Mouse (Mus musculus) embryo, embryonic 10 days (tissue): ENCODE data around the gene Map3k9.

Experiments used
- DNase-seq: peaks from one replicate; pipeline ENCODE4 v3.0.0-alpha.2; 2015; ENCODE audit warnings: low spot score

The Map3k9 gene

DNA sequence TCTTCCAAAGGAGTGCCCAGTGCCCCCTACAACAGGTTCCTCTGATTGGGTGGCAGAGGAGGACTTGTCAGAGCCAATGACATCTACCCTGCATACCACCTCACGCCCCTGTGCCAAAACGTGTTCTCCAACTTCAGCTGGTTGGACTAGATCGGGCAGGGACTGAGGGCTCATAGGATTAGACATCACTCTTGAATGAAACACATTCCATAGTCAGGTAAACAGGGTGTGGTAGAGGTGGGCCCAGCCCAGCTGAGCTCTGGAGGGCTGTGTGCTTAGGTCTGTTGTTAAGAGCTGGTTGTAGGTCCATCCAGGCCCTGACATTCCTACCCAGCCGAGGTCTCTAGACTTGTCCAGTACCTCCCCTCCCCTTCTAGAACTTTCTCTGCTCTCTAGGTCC is 68.4 kb downstream of the Map3k9 start:
- no peak for DNase-seq

DNA sequence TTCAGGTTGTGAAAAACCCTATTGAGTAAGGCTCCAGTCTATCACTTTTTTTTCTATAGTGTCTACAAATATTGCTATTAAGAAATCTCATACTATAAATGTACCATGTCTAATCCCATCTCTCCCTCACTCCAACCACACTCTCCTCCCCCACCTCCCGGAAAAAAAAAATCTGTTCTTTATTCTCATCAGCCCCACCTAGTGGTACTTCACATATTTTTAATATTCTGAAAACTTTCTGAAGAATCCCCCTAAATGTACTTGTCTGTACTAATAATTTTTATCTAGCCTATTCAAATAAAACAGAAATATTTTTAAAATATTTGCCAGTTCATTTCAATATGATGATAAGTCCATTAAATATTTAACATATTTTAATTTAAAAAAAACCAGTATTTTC is 78.1 kb downstream of the Map3k9 start:
- peak; percentile 22 for DNase-seq

GRCm38 (mm10) chr12:81698011-81698410 is 83.0 kb downstream of the Map3k9 start:
- DNase-seq: peak; percentile 12

- DNase-seq: peak; percentile 7
These were observed 89.7 kb downstream of the Map3k9 start for GRCm38 (mm10) chr12:81691177-81691730.

DNA sequence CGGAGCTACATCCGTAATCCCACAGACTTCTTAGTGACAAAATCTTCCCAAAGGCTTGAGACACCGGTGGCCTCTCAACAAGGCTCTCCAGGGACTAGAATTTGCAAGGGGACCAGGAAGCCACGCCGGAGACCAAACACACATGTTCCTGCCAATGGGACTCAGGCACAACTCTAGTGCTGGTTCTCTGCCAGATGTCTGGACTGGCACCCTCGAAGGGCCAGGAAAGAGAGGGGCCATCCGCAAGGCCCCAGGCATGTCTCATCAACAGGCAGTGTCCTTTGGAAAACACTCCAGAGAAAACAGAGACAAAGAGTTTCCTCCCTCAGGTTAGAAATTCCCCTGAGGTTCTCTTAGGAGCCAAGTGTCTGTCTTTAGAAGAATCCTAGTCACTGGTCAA is 90.2 kb downstream of the Map3k9 start:
- no peak for DNase-seq

GRCm38 (mm10) chr12:81690111-81690510 is 90.9 kb downstream of the Map3k9 start:
- DNase-seq: no peak

DNA sequence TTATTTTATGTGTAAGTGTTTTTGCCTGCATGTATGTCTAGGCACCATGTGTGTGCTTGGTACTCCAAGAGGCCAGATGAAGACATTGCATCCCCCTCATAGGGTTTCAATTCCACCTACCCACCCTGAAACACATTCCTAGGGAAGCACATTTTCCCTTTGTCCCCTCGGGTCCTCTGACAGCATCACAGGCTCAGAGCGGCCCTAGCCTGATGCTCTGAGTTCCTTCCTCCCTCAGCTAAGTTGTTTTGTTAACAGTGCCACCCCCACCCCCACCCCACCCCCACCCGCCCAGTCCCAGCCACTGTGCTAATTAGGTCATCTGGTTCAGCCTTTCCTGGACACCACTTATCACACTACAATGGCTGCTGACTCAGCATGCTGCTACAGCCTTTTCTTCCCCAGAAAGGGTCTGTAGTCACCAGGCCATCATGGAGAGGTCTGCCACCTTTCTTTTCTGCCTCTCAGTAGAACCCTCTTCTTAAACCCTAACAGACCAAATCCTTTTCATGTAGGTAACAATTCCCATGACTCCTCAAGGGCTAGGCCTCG is 91.4 kb downstream of the Map3k9 start:
- peak; percentile 21 for DNase-seq

DNA sequence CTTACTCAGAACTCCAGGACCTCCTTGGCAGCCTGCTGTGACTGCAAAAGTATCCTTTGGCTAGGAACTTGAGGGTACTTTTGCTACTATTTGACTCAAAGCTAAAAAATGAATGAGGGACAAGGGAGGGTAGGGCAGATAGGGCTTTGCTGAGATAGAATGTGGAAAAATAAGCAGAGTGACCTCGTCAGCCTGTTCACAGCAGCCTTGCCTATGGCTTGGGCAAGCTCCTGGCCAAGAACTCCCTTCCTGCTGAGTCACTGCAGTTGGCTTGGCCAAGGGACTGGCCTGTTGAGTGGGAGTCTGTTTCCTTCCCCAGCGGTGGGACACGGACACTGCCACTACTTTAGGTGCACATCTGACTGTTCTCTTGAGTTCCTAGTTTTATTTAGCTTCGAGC is 92.4 kb downstream of the Map3k9 start:
- DNase-seq: no peak

DNA sequence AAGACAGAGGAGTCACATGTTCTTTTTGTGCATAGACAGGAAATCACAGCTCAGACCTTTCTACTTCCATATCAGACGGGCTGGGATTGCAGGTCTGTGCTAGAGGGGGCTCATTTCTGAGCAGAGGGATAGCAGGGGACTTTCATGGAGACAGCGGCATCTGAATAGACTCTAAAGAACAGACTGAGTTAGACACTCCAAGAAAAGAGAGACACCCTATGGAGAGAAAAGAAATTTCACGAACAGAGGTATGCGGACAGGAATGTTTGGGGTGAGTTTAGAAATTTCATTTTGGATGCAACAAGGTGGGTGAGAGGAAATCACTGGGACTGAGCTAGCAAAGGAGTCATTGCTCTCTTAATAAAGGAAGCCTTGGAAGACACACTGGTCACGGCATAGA is 93.1 kb downstream of the Map3k9 start:
- no peak for DNase-seq

DNA sequence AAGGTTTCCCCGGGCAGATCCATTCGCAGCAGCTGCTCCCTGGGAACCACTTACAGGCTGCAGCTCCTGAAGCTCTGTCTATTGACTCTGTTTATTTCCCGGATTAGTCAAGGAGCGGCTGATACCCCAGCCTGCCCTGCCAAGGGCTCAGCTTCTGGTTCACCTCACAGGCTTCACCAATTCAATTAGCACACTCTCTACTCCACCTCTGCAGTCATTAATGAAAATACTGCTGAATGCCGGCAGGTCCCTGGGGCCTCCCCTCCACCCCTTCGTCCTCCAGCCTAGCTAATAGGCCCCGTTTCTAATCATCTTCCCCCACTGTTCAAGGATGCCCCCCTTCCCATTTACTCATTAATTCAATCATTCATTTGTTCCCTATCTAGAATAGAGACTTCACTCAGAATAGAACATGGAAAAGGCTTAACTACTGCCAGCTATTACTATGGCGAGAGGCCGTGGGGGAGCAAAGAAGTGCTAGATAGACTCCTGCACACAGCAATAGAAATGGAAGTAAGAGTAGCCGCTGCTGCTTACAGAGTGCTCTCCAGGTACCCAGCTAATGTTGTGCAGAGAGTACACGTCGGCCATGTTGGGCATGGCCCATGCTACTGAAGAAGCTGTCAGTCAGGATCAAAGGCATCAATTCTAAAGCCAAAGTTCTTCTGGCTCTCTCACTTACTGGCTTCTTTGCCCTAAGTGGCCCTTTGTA is 94.4 kb downstream of the Map3k9 start:
- no peak for DNase-seq

DNA sequence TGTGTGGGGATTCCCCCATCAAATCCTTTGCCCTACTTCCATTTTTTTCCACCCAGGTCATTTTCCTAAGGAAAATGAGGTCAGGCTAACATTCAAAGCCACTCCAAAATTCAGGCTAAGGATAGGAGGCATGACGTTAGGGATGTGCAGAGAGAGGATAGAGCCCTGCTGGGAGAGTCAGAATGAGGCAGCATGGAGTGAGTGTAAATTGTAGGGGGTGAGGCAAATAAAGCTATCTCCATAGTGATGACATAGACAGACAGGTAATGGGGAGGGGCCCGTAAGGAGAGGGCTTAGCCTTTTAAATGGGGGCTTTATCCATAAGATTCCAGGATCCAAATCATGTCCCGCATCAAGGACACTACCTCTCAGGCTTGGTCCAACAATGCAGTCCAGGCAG is 95.0 kb downstream of the Map3k9 start:
- no peak for DNase-seq

GRCm38 (mm10) chr12:81684096-81684495 is 96.9 kb downstream of the Map3k9 start:
- no peak for DNase-seq

- no peak for DNase-seq
These were observed 97.6 kb downstream of the Map3k9 start for GRCm38 (mm10) chr12:81683395-81683794.

- no peak for DNase-seq
These were observed 101.0 kb downstream of the Map3k9 start for GRCm38 (mm10) chr12:81679807-81680529.

DNA sequence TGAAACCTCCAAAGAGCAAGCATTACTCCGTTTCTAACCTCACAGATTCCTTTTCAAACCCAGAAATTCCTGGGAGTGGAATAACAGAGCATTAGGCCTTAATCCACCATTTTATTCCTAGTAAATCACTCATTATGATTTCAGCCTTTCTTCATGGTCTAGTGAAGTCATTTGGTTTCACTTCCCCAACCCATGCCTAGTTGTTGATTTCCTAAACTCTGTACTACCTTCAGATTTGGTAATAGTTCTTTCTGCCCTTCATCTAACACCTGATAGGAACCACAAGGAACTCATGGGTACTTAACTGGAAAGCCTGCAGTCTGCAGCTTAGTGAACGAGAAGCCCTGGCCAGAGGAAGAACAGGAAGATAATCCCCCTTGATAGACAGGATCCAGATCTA is 105.4 kb downstream of the Map3k9 start:
- no peak for DNase-seq
